Mouse (Mus musculus) embryonic facial prominence, embryonic 15.5 days (tissue): ENCODE data around the gene Mdm1. TPM values are rescaled to one million over a fixed set of nuclear protein-coding genes. Genes with fewer than 3 reads are reported as not detected.

Experiments used
- polyA plus RNA-seq: library from polyadenylated mRNA; unstranded; fragments of >200 nt; fragmentation: Nextera tagmentation; extraction: Ambion mirVana; gene quantifications from 2 replicates; pipeline ENCODE4 v1.2.1, GENCODE M21; 2015

Gene Mdm1
- polyA plus RNA-seq, 1 experiment from 2014 or later, result 42.1 TPM

Other genes with a start within 250 kb of the Mdm1 start
- gene Il22, start 63.1 kb downstream of the Mdm1 start, polyA plus RNA-seq, result not detected in 2 replicates
- gene Gm32717, start 99.0 kb downstream of the Mdm1 start, polyA plus RNA-seq, result not detected in 2 replicates
- gene Gm32802, start 116.9 kb downstream of the Mdm1 start, polyA plus RNA-seq, result not detected in 2 replicates
- not detected in 2 replicates for gene Iltifb, start 153.2 kb downstream of the Mdm1 start, polyA plus RNA-seq
- gene Gm9040, start 185.2 kb downstream of the Mdm1 start, polyA plus RNA-seq, result not detected in 2 replicates
- gene Gm9044, start 190.6 kb downstream of the Mdm1 start, polyA plus RNA-seq, result not detected in 2 replicates
- gene Gm9045, start 196.0 kb downstream of the Mdm1 start, polyA plus RNA-seq, result 0.18 TPM in 1 of 2 replicates, not detected in the other
- not detected in 2 replicates for gene Gm9046, start 201.4 kb downstream of the Mdm1 start, polyA plus RNA-seq
- not detected in 2 replicates for gene Gm9048, start 206.9 kb downstream of the Mdm1 start, polyA plus RNA-seq
- 0.18 TPM in 1 of 2 replicates, not detected in the other for gene Gm9049, start 212.3 kb downstream of the Mdm1 start, polyA plus RNA-seq